Mouse (Mus musculus): ENCODE measurements around the gene Pibf1.

Pibf1 gene

DNA sequence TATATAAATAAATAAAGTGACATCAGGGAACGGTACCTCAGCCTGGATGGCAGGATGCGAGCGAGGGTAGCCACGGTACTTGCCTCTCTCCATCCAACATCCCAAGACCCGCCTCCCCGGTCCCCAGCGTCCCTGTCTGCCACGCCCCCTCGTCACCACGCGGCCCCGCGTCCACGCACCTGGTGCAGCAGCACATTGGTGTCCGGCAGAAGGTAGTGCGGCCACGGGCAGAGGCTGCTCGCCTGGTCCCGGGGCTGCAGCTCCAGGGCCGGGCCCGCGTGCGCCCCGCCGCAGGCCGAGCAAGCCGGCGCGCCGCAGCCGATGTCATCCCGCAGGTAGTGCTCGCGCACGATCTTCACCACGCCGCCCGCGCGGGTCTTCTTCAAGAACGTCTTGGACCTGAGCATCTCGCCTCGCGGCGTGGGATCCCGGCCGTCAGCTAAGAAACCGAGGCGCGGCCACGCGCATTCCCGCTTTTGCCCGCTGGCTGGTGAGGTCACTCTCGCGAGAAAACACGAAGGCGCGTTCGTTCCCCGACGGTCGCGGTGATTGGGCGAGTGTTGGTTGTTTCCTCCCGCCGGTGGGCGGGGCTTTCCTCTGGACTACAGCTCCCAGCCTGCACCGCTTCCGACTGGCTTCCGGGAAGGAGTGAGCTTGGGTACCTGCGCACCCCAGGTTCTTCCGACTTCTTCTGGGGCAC lies at the start of gene Pibf1, which contains the start of gene Dis3:
TSS of gene Pibf1 (plus strand) at position 158 of the 700 bp plus-strand sequence.
TSS of gene Dis3 (minus strand) at position 504 of the 700 bp plus-strand sequence.
- DNase-seq (ENCODE audit: low spot score in 2 of 2) = peak; percentile 98 to 99

GRCm38 (mm10) chr14:99058959-99059586 lies 40.2 kb upstream of the Pibf1 start:
- DNase-seq (ENCODE audit: low spot score in 2 of 2) = no peak

GRCm38 (mm10) chr14:99060616-99061015 lies 38.6 kb upstream of the Pibf1 start:
- no peak for DNase-seq (ENCODE audit: low spot score in 2 of 2)

DNA sequence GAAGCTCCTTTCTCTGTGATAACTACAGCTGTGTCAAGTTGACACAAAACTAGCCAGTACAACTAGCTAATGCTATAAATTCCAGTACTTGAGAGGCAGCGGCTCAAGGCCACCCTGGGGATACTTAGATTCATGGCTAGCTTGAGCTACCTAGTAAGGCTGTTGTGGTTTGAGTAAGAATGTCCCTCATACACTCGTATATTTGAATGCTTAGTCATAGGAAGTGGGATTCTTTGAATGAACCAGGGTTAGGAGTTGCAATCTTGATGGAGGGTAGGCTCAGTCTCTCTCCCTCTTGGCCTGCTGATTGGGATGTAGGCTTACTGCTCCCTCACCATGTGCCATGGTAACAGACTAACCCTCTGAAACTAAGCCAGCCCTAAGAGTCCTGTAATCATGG lies 36.1 kb upstream of the Pibf1 start:
- DNase-seq (ENCODE audit: low spot score in 2 of 2) = no peak

- DNase-seq (ENCODE audit: low spot score in 2 of 2) = no peak
Observed at GRCm38 (mm10) chr14:99071146-99071545, 28.1 kb upstream of the Pibf1 start.

DNA sequence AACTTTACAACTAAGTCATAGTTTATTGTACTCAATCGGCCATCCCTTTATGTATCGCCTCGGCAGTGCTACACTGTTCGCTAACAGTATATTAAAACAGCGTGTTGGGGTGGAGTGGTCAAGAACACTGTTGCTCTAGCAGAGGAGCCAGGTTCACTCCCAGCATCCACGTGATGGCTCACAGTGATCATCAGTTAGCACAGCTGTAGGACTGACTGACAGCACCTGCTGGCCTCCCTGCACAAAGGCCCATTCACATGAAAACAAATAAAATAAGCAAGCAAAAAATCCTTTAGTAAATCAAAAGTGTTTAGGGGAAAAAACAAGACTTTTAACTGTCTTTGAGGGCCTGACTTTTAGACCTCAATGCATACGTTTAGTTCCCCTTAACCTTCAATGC lies 10.3 kb upstream of the Pibf1 start:
- DNase-seq (ENCODE audit: low spot score in 2 of 2) = no peak

- DNase-seq (ENCODE audit: low spot score in 2 of 2) = no peak
Observed at GRCm38 (mm10) chr14:99099967-99100587, 853 bp downstream of the Pibf1 start.

DNA sequence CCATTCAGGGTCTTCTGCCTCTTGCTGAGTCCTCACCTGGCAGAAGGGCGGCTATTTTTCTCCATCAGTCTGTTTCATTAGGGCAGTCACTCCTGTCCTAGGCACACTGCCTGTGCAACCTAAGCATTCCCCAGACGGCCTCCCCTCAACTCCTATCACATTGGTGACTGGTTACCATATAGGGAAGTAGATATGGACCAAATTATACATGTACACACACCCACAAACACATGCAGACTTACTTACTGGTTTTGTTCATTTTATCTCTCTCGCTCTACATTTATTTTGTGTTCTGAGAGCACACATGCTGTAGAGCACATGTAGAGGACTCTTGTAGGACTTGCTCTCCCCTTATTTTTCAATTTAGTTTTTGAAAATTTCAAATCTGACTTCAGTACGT lies 3.8 kb downstream of the Pibf1 start:
- DNase-seq (ENCODE audit: low spot score in 2 of 2) = no peak

- no peak for DNase-seq (ENCODE audit: low spot score in 2 of 2)
Observed at GRCm38 (mm10) chr14:99104542-99105123, 5.4 kb downstream of the Pibf1 start.

DNA sequence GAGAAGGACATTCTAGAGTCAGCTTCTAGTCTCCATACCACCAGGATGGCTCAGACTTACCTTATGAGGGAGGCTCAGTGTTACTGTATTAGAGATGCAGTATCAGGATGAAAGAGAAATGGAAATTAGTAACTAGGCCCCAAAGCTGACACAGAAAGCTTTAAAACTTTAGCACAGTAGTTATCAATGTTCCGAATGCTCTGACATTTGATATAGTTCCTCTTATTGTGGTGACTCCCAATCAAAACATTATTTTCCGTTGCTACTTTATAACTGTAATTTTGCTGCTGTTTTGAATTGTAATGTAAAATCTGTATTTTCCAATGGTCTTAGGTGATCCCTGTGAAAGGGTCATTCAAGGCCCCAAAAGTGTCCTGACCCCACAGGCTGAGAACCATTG lies 7.4 kb downstream of the Pibf1 start:
- no peak for DNase-seq (ENCODE audit: low spot score in 2 of 2)

- DNase-seq (ENCODE audit: low spot score in 2 of 2) = no peak
Observed at GRCm38 (mm10) chr14:99107631-99108187, 8.5 kb downstream of the Pibf1 start.

- no peak for DNase-seq (ENCODE audit: low spot score in 2 of 2)
Observed at GRCm38 (mm10) chr14:99108762-99109161, 9.5 kb downstream of the Pibf1 start.

GRCm38 (mm10) chr14:99117576-99117975 lies 18.4 kb downstream of the Pibf1 start:
- DNase-seq (ENCODE audit: low spot score in 2 of 2) = no peak

DNA sequence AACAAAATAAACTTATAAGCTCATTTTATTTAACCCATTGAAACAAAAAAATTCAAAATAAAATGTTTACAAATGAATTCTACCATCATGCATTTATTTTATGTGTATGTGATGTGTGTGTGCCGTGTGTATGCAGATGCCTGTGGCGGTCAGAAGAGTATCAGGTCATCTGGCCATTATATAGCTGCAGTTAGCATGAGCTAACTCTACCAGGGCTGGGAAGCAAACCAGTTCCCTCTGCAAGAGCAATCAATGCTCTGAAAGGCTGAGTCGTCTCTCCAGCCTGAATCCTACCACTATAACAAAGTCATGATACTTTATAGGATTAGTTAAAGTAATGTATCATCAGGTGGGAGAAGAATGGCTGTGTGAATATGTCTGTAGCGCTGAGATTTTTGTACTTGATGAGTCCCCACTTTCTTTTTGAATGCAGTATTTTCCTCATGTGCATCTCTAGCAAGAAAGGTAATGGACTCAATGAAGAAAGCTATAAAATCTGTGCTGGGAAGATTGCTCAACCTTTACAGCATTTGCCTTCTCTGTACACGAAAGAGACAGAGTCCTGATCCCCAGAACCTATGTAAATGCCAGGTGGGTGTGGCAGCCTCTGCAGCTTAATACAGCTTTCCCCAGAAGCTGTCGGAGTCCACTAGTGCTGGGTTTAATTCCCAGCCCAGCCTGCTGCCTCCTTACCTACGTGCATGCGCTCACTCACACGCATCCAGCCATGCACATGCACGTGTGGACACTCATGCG lies 22.5 kb downstream of the Pibf1 start:
- no peak for DNase-seq (ENCODE audit: low spot score in 2 of 2)

DNA sequence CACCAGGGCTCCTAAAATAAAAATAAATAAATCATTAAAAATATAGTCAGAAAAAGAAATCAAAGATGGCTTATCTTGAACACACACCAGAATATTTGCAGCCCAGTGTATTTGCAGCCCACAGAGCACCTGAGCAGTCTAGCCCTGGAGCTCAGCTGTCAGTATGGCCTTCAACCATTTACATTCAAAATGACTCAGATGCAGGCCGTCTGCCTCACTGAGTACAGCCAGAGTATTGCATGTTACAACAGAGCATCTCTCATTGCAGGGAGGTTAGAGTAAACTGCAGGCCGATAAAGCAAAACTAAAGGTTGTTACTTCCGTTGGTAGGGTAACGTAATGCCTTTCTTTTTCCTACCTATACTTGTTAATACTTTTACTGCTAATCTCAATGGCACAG lies 24.9 kb downstream of the Pibf1 start:
- no peak for DNase-seq (ENCODE audit: low spot score in 2 of 2)

DNA sequence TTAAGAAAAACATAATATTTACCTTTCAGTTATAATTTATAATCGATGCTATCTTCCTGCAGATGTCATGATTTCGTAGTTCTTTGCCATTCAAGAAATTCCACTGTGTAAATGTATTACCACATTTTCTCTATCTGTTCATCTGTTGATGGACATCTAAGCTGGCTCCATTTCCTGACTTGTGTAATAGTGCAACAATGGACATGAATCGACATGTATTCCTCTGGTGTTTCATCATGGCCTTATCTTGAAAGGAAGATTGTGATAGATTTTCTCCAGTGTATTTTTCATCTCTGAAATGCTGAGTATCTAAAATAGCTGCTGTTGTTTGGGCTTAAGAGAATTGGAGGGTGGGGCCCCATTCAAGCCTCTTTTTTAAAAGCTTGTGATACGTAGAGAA lies 27.5 kb downstream of the Pibf1 start:
- DNase-seq (ENCODE audit: low spot score in 2 of 2) = peak in 1 of 2 experiments; percentile 6

GRCm38 (mm10) chr14:99127509-99127908 lies 28.3 kb downstream of the Pibf1 start:
- no peak for DNase-seq (ENCODE audit: low spot score in 2 of 2)

DNA sequence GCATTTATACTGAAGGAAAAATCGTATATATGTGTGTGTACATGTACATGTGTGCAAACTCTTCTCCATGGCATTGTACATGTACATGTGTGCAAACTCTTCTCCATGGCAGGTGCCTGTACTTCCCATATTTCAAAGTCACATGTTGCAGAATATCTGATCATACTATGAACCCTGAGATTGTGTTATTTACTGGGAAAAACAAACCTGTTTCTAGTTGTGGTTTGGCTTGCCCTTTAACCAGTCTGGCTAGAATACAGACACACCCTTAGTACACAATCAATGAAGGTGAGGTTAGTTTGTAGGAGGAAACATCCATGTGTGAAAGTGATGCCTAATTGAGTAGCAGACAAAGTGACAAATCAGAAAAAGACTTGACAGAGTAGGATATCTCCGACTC lies 29.8 kb downstream of the Pibf1 start:
- DNase-seq (ENCODE audit: low spot score in 2 of 2) = no peak

DNA sequence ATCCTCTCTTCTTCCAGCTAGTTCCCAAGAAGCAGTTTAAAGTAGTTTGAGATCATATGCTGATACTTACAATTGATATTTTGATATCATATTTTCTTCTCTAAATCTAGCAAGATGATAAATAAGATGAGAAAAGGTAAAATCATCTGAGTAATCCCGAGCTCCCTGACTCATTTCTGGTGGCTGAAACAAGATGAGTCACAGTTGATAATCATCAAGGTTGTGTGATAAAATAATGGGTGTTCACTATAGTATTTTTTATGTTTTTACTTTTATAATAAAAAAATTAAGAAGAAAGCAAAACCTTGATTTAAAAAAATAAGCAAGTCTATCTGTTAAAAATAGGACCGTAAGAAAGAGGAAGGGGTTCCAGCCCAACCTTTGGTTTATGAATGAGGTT lies 34.8 kb downstream of the Pibf1 start:
- DNase-seq (ENCODE audit: low spot score in 2 of 2) = no peak

DNA sequence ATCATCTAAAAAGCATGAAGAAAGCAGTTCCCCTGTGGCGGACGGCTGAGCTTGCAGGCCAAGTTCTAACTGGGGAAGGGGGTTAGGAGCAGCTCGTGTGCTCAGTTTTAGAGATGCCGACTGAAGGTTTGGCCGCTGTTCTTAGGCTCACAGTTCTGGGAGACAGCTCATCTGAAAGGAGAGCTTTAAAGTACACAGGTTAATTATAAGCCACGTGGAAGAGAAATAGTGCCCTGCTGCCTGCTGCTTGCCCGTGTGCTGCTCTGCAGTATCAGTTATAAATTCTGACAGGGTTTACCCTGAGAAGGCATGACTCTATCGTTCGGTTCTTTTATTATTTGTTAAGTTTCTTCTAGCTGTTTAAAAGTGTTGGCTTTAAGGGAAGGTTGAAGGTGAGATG lies 36.5 kb downstream of the Pibf1 start:
- no peak for DNase-seq (ENCODE audit: low spot score in 2 of 2)

- DNase-seq (ENCODE audit: low spot score in 2 of 2) = no peak
Observed at GRCm38 (mm10) chr14:99136297-99136696, 37.1 kb downstream of the Pibf1 start.

GRCm38 (mm10) chr14:99140036-99140435 lies 40.8 kb downstream of the Pibf1 start:
- no peak for DNase-seq (ENCODE audit: low spot score in 2 of 2)
